Mouse (Mus musculus): ENCODE data around the gene Vmn2r1. TPM values are rescaled to one million over a fixed set of nuclear protein-coding genes. Genes with fewer than 3 reads are reported as not detected.

Vmn2r1 gene
- total RNA-seq (2021): under 1 TPM; 0.28 to 0.43 TPM
- long read RNA-seq, experiment 1: 0 reads
- long read RNA-seq, experiment 2: 0 reads

DNA sequence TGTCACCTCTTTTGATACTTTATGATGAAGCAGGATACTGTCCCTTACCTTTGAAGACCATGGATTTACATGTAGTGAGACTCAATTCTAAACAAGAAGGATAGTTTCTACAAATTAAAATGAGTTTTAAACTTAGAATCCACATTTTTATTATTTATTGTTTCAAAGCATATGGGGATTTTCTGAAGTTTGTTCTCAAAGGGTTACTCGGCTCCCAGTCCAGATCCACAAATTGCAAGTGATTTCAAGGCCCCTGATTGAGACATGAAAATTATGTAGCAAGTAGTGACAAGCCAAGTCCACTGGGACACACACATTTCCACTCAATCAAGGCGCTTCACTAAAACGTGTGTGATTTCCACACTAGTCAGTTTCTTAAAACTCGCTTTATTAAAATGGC lies at the start of gene Vmn2r1:
Gene Vmn2r1, plus strand, starts transcription at position 301 of the 400 bp plus-strand sequence.
- Histone ChIP-seq H3K4me3 (no peak within 1 kb of the TSS), H3K27ac (no peak within 1 kb of the TSS)
- no peak for DNase-seq (ENCODE audit: extremely low spot score in 1 of 2, low spot score in 2 of 2)
- intact Hi-C loops (cut with DNase I): no loop called here
- TF ChIP-seq CTCF (IDR thresholded peaks at IDR 0.05): no peak

DNA sequence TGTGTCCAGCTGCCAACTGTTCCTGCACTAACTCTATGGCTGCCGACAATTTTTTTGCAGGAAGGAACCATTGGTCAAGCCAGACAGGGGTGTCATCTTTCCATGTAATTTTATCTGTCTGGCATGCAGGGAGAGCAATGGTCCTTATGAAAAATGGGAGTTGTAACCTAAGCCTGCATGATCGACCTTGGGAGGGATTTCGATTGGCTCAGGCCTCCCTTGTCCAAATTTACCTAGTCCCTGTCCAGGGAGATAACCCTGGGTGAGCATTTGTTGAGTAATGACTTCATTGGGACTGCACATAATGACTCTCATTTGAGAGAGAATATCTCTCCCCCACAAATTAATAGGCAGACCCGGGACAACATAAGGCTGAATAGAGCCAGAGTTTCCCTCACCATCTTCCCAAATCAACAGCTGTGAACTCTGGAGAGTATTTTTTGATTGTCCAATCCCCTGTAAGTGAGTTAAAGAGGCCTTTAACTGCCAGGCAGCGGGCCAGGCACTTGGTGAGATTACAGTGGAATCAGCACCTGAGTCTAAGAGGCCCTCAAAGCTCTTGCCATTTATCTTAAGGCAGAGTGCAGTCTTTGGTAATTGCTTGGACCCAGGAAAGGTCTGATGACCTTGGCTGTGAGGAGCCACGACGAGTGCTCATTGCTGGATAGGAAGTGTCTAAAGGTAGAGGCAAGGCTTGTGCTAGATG lies 43.1 kb upstream of the Vmn2r1 start:
- intact Hi-C loops (cut with DNase I): loop anchor here (2.0 kb wide), 1 partner anchor 269 kb away; no protein-coding TSS in a partner anchor
- DNase-seq (ENCODE audit: extremely low spot score in 1 of 2, low spot score in 2 of 2): no peak
- no peak overlapping the region for H3K27ac ChIP-seq
- no peak overlapping the region for H3K4me3 ChIP-seq
- TF ChIP-seq CTCF (IDR thresholded peaks at IDR 0.05): no peak

DNA sequence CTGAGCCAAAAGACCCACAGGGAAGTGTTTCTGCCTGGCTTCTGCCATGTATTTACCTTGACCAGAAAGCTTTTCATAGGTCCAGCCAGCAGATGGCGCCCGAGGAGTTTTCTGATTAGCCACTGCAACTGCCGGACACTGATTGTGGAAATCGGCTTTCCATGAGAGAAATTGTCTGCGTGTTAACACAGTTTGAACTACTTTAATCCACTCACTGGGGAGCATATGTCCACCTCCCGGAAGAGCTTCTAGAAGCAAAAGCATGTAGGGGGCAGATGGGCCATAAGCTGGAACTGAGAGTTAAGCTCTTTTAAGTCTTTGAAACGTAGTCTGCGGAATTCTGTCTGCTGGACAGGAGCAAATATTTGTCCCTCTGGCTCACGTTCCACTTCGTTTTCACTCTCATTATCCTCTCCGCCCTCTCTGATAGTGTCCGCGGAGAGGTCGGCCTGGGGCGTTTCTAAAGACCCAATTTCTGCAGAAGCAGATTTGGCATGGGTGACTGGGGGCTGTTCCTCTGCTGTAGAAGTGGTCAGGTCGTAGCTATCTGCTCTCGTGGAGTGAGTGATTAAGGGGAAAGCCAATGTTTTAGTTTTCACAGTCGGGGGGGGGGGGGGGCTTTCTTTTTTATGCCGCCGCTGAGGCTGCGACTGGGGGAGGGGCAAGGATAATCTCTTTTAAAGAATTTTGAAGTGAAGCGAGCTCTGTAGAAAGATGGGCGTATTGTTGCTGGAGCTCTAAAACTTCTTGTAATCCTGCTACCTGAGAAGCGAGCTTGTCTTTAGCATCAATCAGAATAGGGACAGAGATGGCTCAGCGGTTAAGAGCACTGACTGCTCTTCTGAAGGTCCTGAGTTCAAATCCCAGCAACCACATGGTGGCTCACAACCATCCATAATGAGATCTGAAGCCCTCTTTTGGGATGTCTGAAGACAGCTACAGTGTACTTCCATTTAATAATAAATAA lies 41.2 kb upstream of the Vmn2r1 start:
- DNase-seq (ENCODE audit: extremely low spot score in 1 of 2, low spot score in 2 of 2): peak; percentile 81 to 89
- Histone ChIP-seq H3K4me3 (peak overlapping the region; percentile 50), H3K27ac (no peak overlapping the region)
- peak; percentile 83 for TF ChIP-seq CTCF (IDR thresholded peaks at IDR 0.05)
- intact Hi-C loops (cut with DNase I): loop anchor here (1.0 to 2.0 kb wide), 2 partner anchors 267 to 751 kb away; no protein-coding TSS in a partner anchor

DNA sequence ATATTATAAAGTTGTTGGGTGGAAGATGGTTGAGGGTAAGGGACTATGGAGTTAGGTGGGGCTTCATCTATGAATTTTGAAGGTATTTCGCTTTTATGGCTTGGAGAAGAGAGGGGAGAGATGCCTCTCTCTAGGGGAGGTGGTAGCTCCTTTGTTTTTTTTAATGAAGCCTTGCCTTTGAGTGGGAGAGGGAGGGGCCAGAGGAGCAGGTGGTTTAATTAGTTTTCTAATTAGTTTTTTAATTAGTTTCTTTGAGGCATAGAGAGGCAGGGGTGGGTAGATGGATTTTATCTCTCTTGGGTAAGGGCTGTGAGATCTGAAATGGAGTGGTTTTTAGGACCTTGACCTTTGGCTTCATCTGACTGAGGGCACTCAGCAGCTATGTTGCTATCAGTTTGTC lies 31.4 kb downstream of the Vmn2r1 start:
- Histone ChIP-seq H3K27ac (no peak overlapping the region), H3K4me3 (no peak overlapping the region)
- intact Hi-C loops (cut with DNase I): no loop called here
- TF ChIP-seq CTCF (IDR thresholded peaks at IDR 0.05): no peak
- no peak for DNase-seq (ENCODE audit: extremely low spot score in 1 of 2, low spot score in 2 of 2)

DNA sequence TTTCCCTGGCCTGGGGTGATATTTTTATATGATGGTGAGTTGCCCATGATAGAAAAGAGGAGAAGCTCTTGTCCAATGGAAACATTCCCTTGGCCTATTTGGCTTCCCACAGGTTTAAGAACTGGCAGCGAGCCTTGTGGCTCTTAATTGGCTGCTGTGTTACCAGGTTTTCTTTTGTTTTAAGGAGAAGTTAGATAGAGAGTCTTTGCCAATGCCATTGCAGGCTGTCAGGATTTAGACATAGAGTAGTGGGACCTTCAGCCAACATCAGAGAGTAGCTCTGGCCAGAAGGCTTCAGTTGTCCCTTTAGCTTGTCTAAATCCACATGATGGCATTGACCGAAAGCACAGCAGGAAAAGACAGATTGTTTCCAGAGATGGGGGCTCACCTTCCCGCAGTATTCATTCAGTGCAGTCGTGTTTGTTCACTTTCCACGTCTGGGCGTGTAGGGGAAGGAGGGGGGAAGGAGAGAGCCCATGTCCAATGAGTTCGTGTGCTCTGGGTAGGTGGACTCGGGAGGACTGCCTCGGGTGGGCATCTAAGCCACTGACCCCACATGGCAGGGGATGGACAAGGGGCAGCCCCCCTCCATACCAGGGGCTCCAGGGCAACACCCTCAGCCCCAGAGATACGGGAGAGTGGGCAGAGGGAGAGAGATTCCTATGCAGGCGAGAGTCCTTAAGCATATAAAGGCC lies 32.2 kb downstream of the Vmn2r1 start:
- intact Hi-C loops (cut with DNase I): no loop called here
- no peak for DNase-seq (ENCODE audit: extremely low spot score in 1 of 2, low spot score in 2 of 2)
- TF ChIP-seq CTCF (IDR thresholded peaks at IDR 0.05): no peak
- Histone ChIP-seq H3K4me3 (no peak overlapping the region), H3K27ac (no peak overlapping the region)

DNA sequence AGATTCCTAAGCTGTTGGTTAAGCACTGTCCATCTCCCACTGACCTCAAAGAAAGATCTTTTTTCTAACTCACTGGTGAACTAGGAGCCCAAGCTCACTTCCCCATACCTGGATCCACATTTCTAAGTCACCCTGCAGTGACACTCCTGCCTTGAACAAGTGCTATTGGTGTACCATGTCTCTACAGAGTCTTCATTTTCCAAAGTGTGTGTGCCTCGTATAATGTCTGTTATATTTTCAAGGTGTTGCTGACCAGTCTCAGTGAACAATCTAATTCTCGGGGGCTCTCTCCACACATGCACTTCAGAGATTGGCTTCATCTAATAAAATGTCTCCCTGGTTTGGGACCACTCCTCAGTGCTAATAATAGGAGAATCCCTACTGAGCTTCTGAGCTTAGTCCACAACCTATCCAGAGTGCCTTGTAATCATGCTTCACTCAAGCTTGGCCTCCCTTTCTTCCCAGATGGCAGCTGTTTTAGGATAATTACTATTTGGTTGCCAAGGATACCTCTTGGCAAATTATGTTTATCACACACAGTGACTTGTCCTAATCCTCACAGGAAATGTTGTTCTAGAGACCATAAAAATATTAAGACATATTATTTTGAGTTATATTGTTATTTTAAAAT lies 60.6 kb downstream of the Vmn2r1 start, which contains the start of gene Vmn2r2:
Gene Vmn2r2, minus strand, starts transcription at position 51 of the 631 bp plus-strand sequence.
- Histone ChIP-seq H3K27ac (no peak within 1 kb of the TSS), H3K4me3 (no peak within 1 kb of the TSS)
- intact Hi-C loops (cut with DNase I): no loop called here
- TF ChIP-seq CTCF (IDR thresholded peaks at IDR 0.05): no peak
- DNase-seq (ENCODE audit: extremely low spot score in 1 of 2, low spot score in 2 of 2): no peak

Other genes starting within 250 kb of the Vmn2r1 start
- 1 to 10 TPM; 6.2 to 8.4 TPM for gene Plch1, start 182.1 kb upstream of the Vmn2r1 start, total RNA-seq (2021)
- 10 to 100 TPM; 10.5 to 11.5 TPM for gene E130311K13Rik, start 152.1 kb upstream of the Vmn2r1 start, total RNA-seq (2021)
- gene Slc33a1, start 116.8 kb upstream of the Vmn2r1 start, total RNA-seq (2021): 10 to 100 TPM; 29.7 to 30.2 TPM
- 10 to 100 TPM; 44.4 to 47.5 TPM for gene Gmps, start 105.4 kb upstream of the Vmn2r1 start, total RNA-seq (2021)
- not detected for gene Vmn2r2, start 60.4 kb downstream of the Vmn2r1 start, total RNA-seq (2021)
- not detected for gene Vmn2r3, start 208.2 kb downstream of the Vmn2r1 start, total RNA-seq (2021)